Mouse (Mus musculus) limb, embryonic 14.5 days (tissue): ENCODE measurements at regions not wholly inside any gene's neighbourhood (a gene's known extent, or its start where the extent isn't known, plus 50 kb on each side); places are given as distances from the start of the nearest gene placed in this dataset.

Source experiments
- ATAC-seq: fragments of 200-750 bp; cut with Nextera tagmentation; 2 replicates; pipeline ENCODE4 v1.8.0; 2017; ENCODE audit warnings: low read depth, moderate number of reproducible peaks, moderate TSS enrichment; ENCODE audit not compliant: low FRiP score
- DNase-seq: peaks from one replicate; pipeline ENCODE4 v3.0.0-alpha.2; 2015; ENCODE audit warnings: low spot score
- H3K27ac ChIP-seq: fragments of 300-500 bp; sonication (generic); replicated peaks from 2 replicates; pipeline ENCODE4 v1.5.1; 2014; ENCODE audit warnings: low read depth, mild to moderate bottlenecking, low read length, moderate library complexity, mixed read lengths
- H3K27me3 ChIP-seq: fragments of 300-500 bp; sonication (generic); 2 replicates; pipeline ENCODE4 v1.6.1; 2014; ENCODE audit warnings: low read length, mixed read lengths; ENCODE audit not compliant: control insufficient read depth, insufficient read depth
- H3K36me3 ChIP-seq: fragments of 300-500 bp; sonication (generic); 2 replicates; pipeline ENCODE4 v1.6.1; 2014; ENCODE audit warnings: mild to moderate bottlenecking, low read length, moderate library complexity, mixed read lengths; ENCODE audit not compliant: control insufficient read depth, insufficient read depth
- H3K4me1 ChIP-seq: fragments of 300-500 bp; sonication (generic); 2 replicates; pipeline ENCODE4 v1.6.1; 2014; ENCODE audit warnings: antibody characterized with exemption, low read length, mixed read lengths; ENCODE audit not compliant: control insufficient read depth, insufficient read depth
- H3K4me2 ChIP-seq: fragments of 300-500 bp; sonication (generic); replicated peaks from 2 replicates; pipeline ENCODE4 v1.6.1; 2014; ENCODE audit warnings: low read depth, mild to moderate bottlenecking, low read length, moderate library complexity; ENCODE audit not compliant: severe bottlenecking
- H3K4me3 ChIP-seq: fragments of 300-500 bp; sonication (generic); replicated peaks from 2 replicates; pipeline ENCODE4 v1.5.1; 2014; ENCODE audit warnings: low read length
- H3K9ac ChIP-seq: fragments of 300-500 bp; sonication (generic); 2 replicates; pipeline ENCODE4 v1.6.1; 2014; ENCODE audit warnings: mild to moderate bottlenecking, low read depth, low read length, moderate library complexity; ENCODE audit not compliant: severe bottlenecking
- H3K9me3 ChIP-seq: fragments of 300-500 bp; sonication (generic); 2 replicates; pipeline ENCODE4 v1.6.1; 2016; ENCODE audit warnings: low read length; ENCODE audit not compliant: control insufficient read depth
- POLR2A ChIP-seq: fragments of 200-500 bp; IDR thresholded peaks from 2 replicates; pipeline ENCODE4 v1.8.0; 2012; ENCODE audit warnings: inconsistent platforms, mild to moderate bottlenecking, moderate library complexity, borderline replicate concordance; ENCODE audit not compliant: insufficient read depth, insufficient read length; ENCODE audit errors: extremely low read depth
- WGBS: fragments of 180-500 bp; shearing (Covaris S2); extraction: QIAGEN DNeasy Blood & Tissue Kit; methylation state at CpG from one replicate; pipeline ENCODE4 v1.1.7; 2014; 5-methylcytosine and 5-hydroxymethylcytosine counted together

DNA sequence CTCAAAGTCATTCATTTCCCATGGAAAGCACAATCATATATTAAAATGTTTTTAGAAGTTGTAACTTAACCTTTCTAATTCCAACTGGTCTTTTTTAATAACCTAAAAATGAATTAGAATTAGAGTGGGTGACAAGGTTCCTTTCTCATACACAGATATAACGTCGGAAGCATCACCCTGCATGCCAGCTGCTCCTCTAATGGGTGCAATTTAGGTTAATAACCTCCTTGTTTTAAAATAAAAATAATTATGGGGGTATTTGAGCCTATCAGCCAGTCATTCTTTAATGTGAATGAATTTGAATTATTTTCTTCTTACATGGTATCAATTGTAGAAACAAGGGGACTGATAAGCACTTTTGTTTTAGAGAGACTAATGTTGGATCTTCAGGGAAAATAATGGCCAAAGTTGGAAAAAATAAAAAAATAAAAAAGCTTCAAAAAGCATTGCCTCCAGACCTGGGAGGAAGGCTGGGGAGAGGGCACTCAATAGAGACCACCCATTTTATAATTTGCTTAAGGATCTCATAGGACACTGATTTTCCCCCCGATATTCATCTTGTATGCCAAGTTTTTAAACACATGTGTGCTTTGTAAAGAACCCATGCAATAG, 960.9 kb downstream of the Robo2 start:
- DNase-seq (no peak), ATAC-seq (no peak)
- Histone ChIP-seq H3K27ac (no peak overlapping the region), H3K9me3 (no peaks in the 10 kb centered on the region), H3K4me2 (no peak overlapping the region), H3K27me3 (no peaks in the 10 kb centered on the region), H3K9ac (no peak overlapping the region), H3K36me3 (no peaks in the 10 kb centered on the region), H3K4me1 (no peaks in the 10 kb centered on the region), H3K4me3 (no peak overlapping the region)
- TF ChIP-seq POLR2A = no peak
- WGBS = 67% methylated on average over 3 of the region's 3 CpGs

DNA sequence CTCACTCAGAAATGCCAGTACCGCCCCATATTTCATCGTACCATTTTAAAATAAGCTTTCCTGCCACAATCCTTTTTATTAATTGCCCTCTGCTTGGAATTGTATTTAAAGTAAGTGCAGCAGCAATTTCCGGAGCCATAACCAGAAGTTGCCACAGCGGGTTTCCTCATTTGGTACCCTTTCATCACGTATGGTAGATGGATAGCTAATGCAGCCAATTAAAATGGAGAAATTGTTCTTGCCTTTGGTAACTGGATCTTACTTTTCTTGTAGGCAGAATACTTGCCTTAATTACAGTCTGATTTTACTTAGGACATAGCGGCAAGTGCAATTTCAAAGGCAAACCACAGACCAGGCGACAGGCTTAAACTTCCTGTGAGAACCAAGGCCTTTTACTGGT, 961.8 kb downstream of the Robo2 start:
- ATAC-seq (no peak; the same call in 1 of the 2 replicates), DNase-seq (no peak)
- TF ChIP-seq POLR2A = no peak
- Histone ChIP-seq H3K27me3 (no peaks in the 10 kb centered on the region), H3K9ac (no peak overlapping the region), H3K27ac (no peak overlapping the region), H3K36me3 (no peaks in the 10 kb centered on the region), H3K4me3 (peak overlapping the region; percentile 14; the same call in 1 of the 2 replicates), H3K4me2 (peak overlapping the region; percentile 2; the same call in 1 of the 2 replicates), H3K4me1 (no peaks in the 10 kb centered on the region), H3K9me3 (no peaks in the 10 kb centered on the region)
- 23% methylated on average over 7 of the region's 7 CpGs for WGBS

DNA sequence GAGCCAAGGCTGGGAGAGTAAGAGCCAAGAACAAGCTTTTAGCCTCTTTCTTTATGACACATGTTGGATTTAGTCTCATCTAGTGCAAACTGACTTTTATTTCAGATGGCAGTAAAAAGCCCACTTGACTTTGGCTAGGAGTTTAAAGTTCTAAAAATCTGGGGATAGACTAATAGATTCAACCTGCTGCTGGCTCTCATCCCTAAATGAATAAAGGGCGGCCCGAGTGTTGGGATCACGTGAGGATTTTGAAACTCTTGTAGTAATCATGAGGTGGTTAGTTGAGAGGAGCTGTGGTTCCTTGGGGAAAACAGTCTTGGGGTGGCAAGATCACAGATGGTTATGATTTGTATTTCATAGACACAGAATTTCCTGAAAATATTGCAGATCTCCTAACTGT, 975.9 kb downstream of the Robo2 start:
- H3K36me3 ChIP-seq = no peaks in the 10 kb centered on the region
- 0 out of 2 replicates have a peak, but pooled peaks cover 3% of the 10 kb centered on the region for H3K4me1 ChIP-seq
- no peak overlapping the region for H3K4me3 ChIP-seq
- DNase-seq (peak; percentile 67), ATAC-seq (peak; percentile 76)
- no peak for TF ChIP-seq POLR2A
- no peak overlapping the region for H3K4me2 ChIP-seq
- 45% methylated on average over 3 of the region's 3 CpGs for WGBS
- no peaks in the 10 kb centered on the region for H3K9me3 ChIP-seq
- no peak overlapping the region for H3K9ac ChIP-seq
- no peaks in the 10 kb centered on the region for H3K27me3 ChIP-seq
- H3K27ac ChIP-seq = no peak overlapping the region

DNA sequence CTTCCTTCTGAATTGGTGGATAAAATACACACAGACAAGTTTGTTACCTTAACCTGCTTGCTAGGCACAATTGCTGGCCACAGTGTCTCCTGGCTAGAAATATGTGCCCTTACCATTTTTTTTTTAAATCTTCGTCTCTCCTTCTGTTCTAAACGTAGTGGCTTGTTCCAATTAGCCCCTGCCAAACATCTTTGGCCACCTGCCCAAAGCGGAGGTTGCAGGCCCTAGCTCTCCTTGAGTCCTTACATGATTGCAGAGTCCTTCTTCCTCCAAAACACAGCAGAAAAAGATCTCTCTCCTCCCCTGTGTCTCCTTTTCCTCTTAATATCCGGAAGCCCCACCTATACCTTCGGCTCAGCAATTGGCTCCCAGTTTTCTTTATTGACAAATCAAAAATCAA, 986.8 kb downstream of the Robo2 start:
- no peak for DNase-seq
- no peaks in the 10 kb centered on the region for H3K36me3 ChIP-seq
- no peak overlapping the region for H3K27ac ChIP-seq
- no peak for TF ChIP-seq POLR2A
- H3K27me3 ChIP-seq = no peaks in the 10 kb centered on the region
- no peaks in the 10 kb centered on the region for H3K4me1 ChIP-seq
- H3K4me2 ChIP-seq = no peak overlapping the region
- H3K9ac ChIP-seq = no peak overlapping the region
- H3K4me3 ChIP-seq = no peak overlapping the region
- ATAC-seq = no peak
- 76% methylated on average over 5 of the region's 5 CpGs for WGBS
- 0 out of 2 replicates have a peak, but pooled peaks cover 2% of the 10 kb centered on the region for H3K9me3 ChIP-seq

DNA sequence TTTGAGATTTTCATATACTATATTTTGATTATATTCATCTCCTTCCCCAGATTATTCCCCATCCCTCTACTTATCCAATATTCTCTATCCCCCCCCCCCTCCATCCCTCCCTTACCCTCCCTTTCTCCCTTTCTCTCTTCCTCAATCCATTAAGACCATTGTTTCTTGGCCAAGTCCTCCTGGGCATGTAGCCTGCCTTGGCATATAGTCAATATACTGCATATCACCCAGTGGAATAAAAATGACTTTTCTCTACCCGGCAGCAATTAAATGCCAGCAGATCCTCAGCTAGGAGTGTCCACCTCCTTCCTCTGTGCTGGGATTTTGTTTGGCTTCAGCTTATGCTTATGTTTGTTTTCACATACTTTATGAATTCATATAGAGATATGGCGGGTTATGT, 987.3 kb downstream of the Robo2 start:
- H3K4me3 ChIP-seq = no peak overlapping the region
- H3K4me1 ChIP-seq = no peaks in the 10 kb centered on the region
- 82% methylated on average over 2 of the region's 2 CpGs for WGBS
- H3K9ac ChIP-seq = no peak overlapping the region
- no peak overlapping the region for H3K4me2 ChIP-seq
- H3K9me3 ChIP-seq = 0 out of 2 replicates have a peak, but pooled peaks cover 2% of the 10 kb centered on the region
- no peak for TF ChIP-seq POLR2A
- H3K27me3 ChIP-seq = no peaks in the 10 kb centered on the region
- no peaks in the 10 kb centered on the region for H3K36me3 ChIP-seq
- H3K27ac ChIP-seq = no peak overlapping the region
- DNase-seq (no peak), ATAC-seq (no peak)
